Mouse (Mus musculus) forebrain, postnatal 0 days (tissue): Measurements from ENCODE around the gene Itga2. TPM values are rescaled to one million over a fixed set of nuclear protein-coding genes. Genes with fewer than 3 reads are reported as not detected.

Experiments used
- ATAC-seq: fragments of 200-750 bp; cut with Nextera tagmentation; 2 replicates; pipeline ENCODE4 v1.8.0; 2017; ENCODE audit warnings: mild to moderate bottlenecking, moderate library complexity
- DNase-seq: peaks from one replicate; pipeline ENCODE4 v3.0.0-alpha.2; 2015
- H3K27ac ChIP-seq: fragments of 300-500 bp; sonication (generic); 2 replicates; pipeline ENCODE4 v1.5.1; 2014; ENCODE audit warnings: low read depth, mild to moderate bottlenecking, antibody characterized with exemption, low read length, moderate library complexity, mixed read lengths
- H3K27me3 ChIP-seq: fragments of 300-500 bp; sonication (generic); 2 replicates; pipeline ENCODE4 v1.6.1; 2014; ENCODE audit warnings: mild to moderate bottlenecking, low read length, mixed read lengths; ENCODE audit not compliant: insufficient read depth
- H3K36me3 ChIP-seq: fragments of 300-500 bp; sonication (generic); 2 replicates; pipeline ENCODE4 v1.6.1; 2014; ENCODE audit warnings: mild to moderate bottlenecking, moderate library complexity; ENCODE audit not compliant: insufficient read depth
- H3K4me1 ChIP-seq: fragments of 300-500 bp; sonication (generic); 2 replicates; pipeline ENCODE4 v1.6.1; 2014; ENCODE audit warnings: antibody characterized with exemption; ENCODE audit not compliant: insufficient read depth
- H3K4me2 ChIP-seq: fragments of 300-500 bp; sonication (generic); 2 replicates; pipeline ENCODE4 v1.6.1; 2014; ENCODE audit warnings: low read depth, mild to moderate bottlenecking, moderate library complexity
- H3K4me3 ChIP-seq: fragments of 300-500 bp; sonication (generic); 2 replicates; pipeline ENCODE4 v1.5.1; 2014; ENCODE audit warnings: low read depth, low read length, mixed read lengths
- H3K9ac ChIP-seq: fragments of 300-500 bp; sonication (generic); 2 replicates; pipeline ENCODE4 v1.6.1; 2014; ENCODE audit warnings: mild to moderate bottlenecking
- H3K9me3 ChIP-seq: fragments of 300-500 bp; sonication (generic); 2 replicates; pipeline ENCODE4 v1.6.1; 2016; ENCODE audit warnings: low read length
- CTCF ChIP-seq: sonication (generic); IDR thresholded peaks from 2 replicates; pipeline ENCODE4 v1.5.1; 2016; ENCODE audit warnings: antibody characterized with exemption, control low read depth, low read depth
- WGBS: fragments of 180-500 bp; shearing (Covaris S2); extraction: QIAGEN DNeasy Blood & Tissue Kit; methylation state at CpG from one replicate; pipeline ENCODE4 v1.1.7; 2014; 5-methylcytosine and 5-hydroxymethylcytosine counted together
- polyA plus RNA-seq: library from polyadenylated mRNA; unstranded; fragments of >200 nt; fragmentation: Nextera tagmentation; extraction: Ambion mirVana; gene quantifications from 2 replicates; pipeline ENCODE4 v1.2.1, GENCODE M21; 2015
- total RNA-seq: library from RNA; depleted of rRNA; stranded (reverse); fragments of >200 nt; gene quantifications from 2 replicates; pipeline ENCODE4 v1.2.3, GENCODE M21; 2014

Itga2 gene
- total and polyA plus RNA-seq, 2 experiments from 2014 or later = 0.63 to 0.86 TPM

DNA sequence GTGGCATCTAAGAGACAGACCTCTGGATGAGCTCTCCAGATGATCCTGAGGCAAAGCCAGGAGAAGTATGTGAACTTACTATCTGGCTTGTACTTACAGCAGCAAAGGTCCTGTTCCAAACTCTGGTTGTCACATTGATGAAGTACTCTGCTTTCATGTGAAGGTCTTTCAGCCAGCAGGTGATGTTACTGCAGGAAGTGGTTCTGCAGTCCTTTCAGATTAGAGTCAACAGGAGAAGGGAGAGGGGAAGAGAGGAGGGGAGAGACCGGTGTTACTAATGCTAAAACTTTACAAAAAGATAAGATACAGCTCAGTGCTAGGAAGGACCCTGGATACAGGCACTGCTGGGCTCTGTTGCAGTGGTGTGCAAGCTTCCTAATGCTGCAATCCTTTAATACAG, 88.6 kb downstream of the Itga2 start:
- Histone ChIP-seq H3K27me3 (no peaks in the 10 kb centered on the region), H3K4me1 (no peaks in the 10 kb centered on the region; the same call in 1 of the 2 replicates), H3K9me3 (no peaks in the 10 kb centered on the region), H3K36me3 (no peaks in the 10 kb centered on the region), H3K4me2 (no peak overlapping the region), H3K27ac (no peak overlapping the region), H3K4me3 (no peak overlapping the region), H3K9ac (no peak overlapping the region)
- DNase-seq (no peak), ATAC-seq (no peak)
- 91% methylated on average over 1 of the region's 1 CpGs for WGBS
- no peak for TF ChIP-seq CTCF

DNA sequence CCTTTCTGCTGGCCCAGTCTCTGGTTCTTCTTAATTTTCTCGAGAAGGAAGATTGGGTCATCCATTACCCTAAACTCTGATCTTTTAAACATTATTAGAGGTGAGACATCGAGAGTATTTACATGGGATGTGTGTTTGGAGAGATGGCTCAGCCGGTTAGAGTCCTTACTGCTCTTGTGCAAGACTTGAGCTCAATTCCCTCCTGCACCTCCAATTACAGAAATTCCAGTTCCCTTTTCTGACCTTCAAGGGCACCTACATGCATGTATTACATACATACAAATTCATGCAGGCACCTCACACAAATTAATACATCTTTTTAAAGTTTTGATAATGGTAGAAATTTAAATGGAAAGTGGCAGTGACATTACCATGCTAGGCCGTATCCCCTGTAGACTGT, 91.4 kb downstream of the Itga2 start:
- ATAC-seq = no peak

DNA sequence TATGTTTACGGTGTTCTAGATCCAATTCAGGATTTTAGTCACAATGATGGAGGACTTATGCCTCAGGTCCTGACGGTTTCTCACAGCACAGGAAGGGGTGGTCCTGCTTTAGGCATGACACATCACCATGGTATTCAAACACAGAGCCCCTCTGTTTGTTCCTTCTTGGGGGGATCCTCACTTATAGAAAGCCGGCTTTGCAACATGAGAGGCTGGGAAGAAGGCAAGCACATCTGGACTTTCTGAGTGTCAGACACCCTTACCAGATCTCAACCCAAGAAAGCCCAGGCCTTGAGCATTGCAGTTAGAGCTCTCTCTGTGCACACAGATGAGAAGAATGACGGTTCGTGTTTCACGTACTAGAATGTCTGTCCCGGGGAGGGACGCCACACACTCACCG, 92.8 kb downstream of the Itga2 start:
- H3K27me3 ChIP-seq = no peaks in the 10 kb centered on the region
- WGBS = 55% methylated on average over 9 of the region's 9 CpGs
- H3K9ac ChIP-seq = no peak overlapping the region
- DNase-seq (no peak), ATAC-seq (peak; percentile 61)
- H3K4me1 ChIP-seq = no peaks in the 10 kb centered on the region; the same call in 1 of the 2 replicates
- H3K4me2 ChIP-seq = no peak overlapping the region
- H3K27ac ChIP-seq = peak overlapping the region; percentile 40; the same call in 1 of the 2 replicates
- H3K36me3 ChIP-seq = 0 out of 2 replicates have a peak, but pooled peaks cover 4% of the 10 kb centered on the region
- no peak overlapping the region for H3K4me3 ChIP-seq
- H3K9me3 ChIP-seq = no peaks in the 10 kb centered on the region
- TF ChIP-seq CTCF = no peak

More for the DNA sequence above, 91.4 kb downstream of the Itga2 start:
- H3K9me3 ChIP-seq = no peaks in the 10 kb centered on the region
- no peaks in the 10 kb centered on the region; the same call in 1 of the 2 replicates for H3K4me1 ChIP-seq
- no peak overlapping the region for H3K4me2 ChIP-seq
- no peak for DNase-seq
- TF ChIP-seq CTCF = no peak
- no peak overlapping the region for H3K9ac ChIP-seq
- no peak overlapping the region for H3K4me3 ChIP-seq
- H3K36me3 ChIP-seq = 0 out of 2 replicates have a peak, but pooled peaks cover 4% of the 10 kb centered on the region
- H3K27ac ChIP-seq = no peak overlapping the region
- WGBS = 87% methylated on average over 4 of the region's 4 CpGs
- H3K27me3 ChIP-seq = no peaks in the 10 kb centered on the region

DNA sequence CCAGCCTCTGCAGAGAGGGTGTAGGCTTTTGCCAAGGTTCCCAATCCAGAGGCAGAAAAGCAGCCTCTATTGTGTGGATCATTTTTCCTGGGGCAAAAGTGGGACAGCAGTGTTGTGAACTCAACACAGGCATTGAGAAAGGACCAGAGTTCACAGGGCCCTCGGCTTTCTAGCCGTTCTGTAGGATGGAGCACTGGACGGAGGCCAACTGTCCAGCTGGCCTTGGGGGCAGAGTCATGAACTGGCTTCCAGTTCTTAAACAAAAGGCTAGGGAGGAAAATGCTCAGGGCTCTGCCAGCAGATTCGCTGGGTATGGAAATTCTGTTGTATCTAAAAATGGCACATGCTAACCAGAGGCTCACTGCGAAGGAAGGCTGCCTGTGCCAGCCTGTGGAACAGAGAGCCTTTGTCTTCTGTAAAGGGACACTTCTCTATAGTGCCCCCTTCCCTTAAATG, 93.3 kb downstream of the Itga2 start:
- DNase-seq = peak; percentile 62
- Histone ChIP-seq H3K9ac (no peak overlapping the region), H3K4me2 (no peak overlapping the region), H3K36me3 (0 out of 2 replicates have a peak, but pooled peaks cover 4% of the 10 kb centered on the region), H3K9me3 (no peaks in the 10 kb centered on the region), H3K4me1 (no peaks in the 10 kb centered on the region; the same call in 1 of the 2 replicates), H3K27ac (peak overlapping the region; percentile 47), H3K27me3 (no peaks in the 10 kb centered on the region), H3K4me3 (no peak overlapping the region)
- TF ChIP-seq CTCF = no peak
- WGBS = 9% methylated on average over 5 of the region's 5 CpGs
- ATAC-seq = peak; percentile 90

DNA sequence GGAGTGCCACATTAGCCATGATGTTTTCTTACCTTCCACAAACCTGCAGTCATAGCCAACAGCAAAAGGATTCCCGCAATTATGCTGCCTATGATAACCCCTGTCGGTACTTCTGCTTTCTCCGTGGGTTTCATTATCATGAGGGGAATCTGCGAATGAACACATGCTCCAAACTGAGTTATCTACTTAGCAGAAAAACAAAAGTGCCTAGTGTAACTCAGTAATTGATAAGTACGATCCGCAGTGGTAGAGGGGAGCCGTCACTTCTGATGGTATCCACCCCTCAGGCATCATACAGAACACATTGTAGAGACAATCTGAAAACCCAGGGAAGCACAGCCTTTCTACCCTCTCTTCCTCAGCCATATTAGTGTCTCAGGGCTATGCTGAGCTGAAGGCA, 94.8 kb downstream of the Itga2 start:
- Histone ChIP-seq H3K27me3 (no peaks in the 10 kb centered on the region), H3K36me3 (peaks cover 4% of the 10 kb centered on the region; the same call in 1 of the 2 replicates), H3K9ac (no peak overlapping the region), H3K4me1 (no peaks in the 10 kb centered on the region; the same call in 1 of the 2 replicates), H3K27ac (no peak overlapping the region), H3K4me2 (no peak overlapping the region), H3K9me3 (no peaks in the 10 kb centered on the region), H3K4me3 (no peak overlapping the region)
- ATAC-seq (no peak), DNase-seq (no peak)
- 89% methylated on average over 7 of the region's 7 CpGs for WGBS
- TF ChIP-seq CTCF = no peak

DNA sequence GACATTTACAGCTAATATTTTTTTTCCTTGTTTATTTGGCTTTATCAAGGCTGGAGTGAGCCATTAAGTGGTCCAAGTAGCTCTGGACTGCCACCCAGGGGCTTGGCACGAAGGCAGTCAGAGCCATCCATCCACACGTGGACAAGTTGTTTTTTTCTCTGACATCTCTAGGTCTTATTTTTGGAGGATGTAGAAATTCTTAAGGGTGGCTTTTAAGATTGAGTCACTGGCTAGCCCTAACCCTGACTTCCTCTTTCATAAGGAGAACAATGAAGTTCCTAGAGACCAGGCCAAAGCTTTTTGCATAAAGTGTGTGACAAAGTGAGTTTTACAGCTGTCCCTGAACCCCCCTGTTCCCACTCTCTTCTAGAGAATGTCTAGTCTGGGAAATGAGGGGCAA, 97.3 kb downstream of the Itga2 start:
- 55% methylated on average over 2 of the region's 2 CpGs for WGBS
- H3K27me3 ChIP-seq = no peaks in the 10 kb centered on the region
- DNase-seq = no peak
- no peak for TF ChIP-seq CTCF
- H3K4me3 ChIP-seq = no peak overlapping the region
- H3K4me1 ChIP-seq = no peaks in the 10 kb centered on the region; the same call in 1 of the 2 replicates
- H3K27ac ChIP-seq = no peak overlapping the region
- ATAC-seq = no peak
- H3K36me3 ChIP-seq = peaks cover 21% of the 10 kb centered on the region
- H3K9ac ChIP-seq = no peak overlapping the region
- no peaks in the 10 kb centered on the region for H3K9me3 ChIP-seq
- H3K4me2 ChIP-seq = no peak overlapping the region

DNA sequence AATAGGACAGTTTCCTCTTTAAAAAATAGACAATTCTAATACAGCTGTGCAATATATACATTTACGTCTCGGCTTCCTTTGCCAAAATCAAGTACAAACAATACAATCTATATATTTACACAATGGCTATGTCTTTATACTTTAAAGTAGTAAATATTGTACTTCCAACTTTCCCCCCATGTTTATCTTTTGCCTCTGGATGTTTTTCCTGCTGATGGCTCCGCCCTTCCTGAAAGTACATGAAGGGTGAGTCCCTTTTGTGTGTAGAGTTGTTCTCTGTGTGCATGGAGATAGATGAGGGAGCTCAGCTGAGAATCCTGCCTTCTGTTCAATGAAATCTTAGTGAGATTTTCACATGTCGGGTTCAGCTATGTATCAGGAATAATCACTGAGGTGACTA, 98.5 kb downstream of the Itga2 start:
- no peak overlapping the region for H3K4me2 ChIP-seq
- 90% methylated on average over 4 of the region's 4 CpGs for WGBS
- DNase-seq (no peak), ATAC-seq (no peak)
- TF ChIP-seq CTCF = no peak
- no peak overlapping the region for H3K27ac ChIP-seq
- no peaks in the 10 kb centered on the region for H3K9me3 ChIP-seq
- no peaks in the 10 kb centered on the region for H3K27me3 ChIP-seq
- no peak overlapping the region for H3K4me3 ChIP-seq
- H3K9ac ChIP-seq = no peak overlapping the region
- no peaks in the 10 kb centered on the region; the same call in 1 of the 2 replicates for H3K4me1 ChIP-seq
- peaks cover 26% of the 10 kb centered on the region for H3K36me3 ChIP-seq
